Mouse (Mus musculus) gonadal fat pad, adult 2 months (tissue): ENCODE data around the gene Mrgprb5. TPM values are rescaled to one million over a fixed set of nuclear protein-coding genes. Genes with fewer than 3 reads are reported as not detected.
"Not testable (repeated sequence)": the region's sequence is repeated elsewhere in the genome, so short reads cannot be mapped to it uniquely, and the experiment has no call there.

Experiments
- DNase-seq: peaks from one replicate; pipeline ENCODE4 v3.0.0-alpha.2; 2012; ENCODE audit warnings: low read depth
- polyA plus RNA-seq: library from polyadenylated mRNA; depleted of rRNA; stranded (reverse); fragments of >200 nt; gene quantifications from 2 replicates; pipeline ENCODE4 v1.2.3, GENCODE M21; 2012; rRNA removed

Gene Mrgprb5
- not detected in 2 replicates for polyA plus RNA-seq

- DNase-seq, result no peak
Observed at GRCm38 (mm10) chr7:48168919-48169318, at the start of gene Mrgprb5. Gene Mrgprb5, minus strand, starts transcription at chr7:48169019.

- no peak for DNase-seq
Observed at GRCm38 (mm10) chr7:48199188-48199587, 30.4 kb upstream of the Mrgprb5 start, which contains the start of gene Mrgprb4. Gene Mrgprb4, minus strand, starts transcription at chr7:48199288.

GRCm38 (mm10) chr7:48167471-48167870, 1.3 kb downstream of the Mrgprb5 start:
- DNase-seq, result no peak

- DNase-seq, result peak; percentile 81
Observed at GRCm38 (mm10) chr7:48138248-48138702, 30.5 kb downstream of the Mrgprb5 start.

GRCm38 (mm10) chr7:48137216-48138077, 31.4 kb downstream of the Mrgprb5 start:
- peak; percentile 12 for DNase-seq

GRCm38 (mm10) chr7:48132674-48133073, 36.1 kb downstream of the Mrgprb5 start:
- no peak for DNase-seq

GRCm38 (mm10) chr7:48132247-48132646, 36.6 kb downstream of the Mrgprb5 start:
- DNase-seq, result not testable (repeated sequence)

- peak; percentile 20 for DNase-seq
Observed at GRCm38 (mm10) chr7:48131820-48132219, 37.0 kb downstream of the Mrgprb5 start.

- DNase-seq, result no peak
Observed at GRCm38 (mm10) chr7:48123806-48124205, 45.0 kb downstream of the Mrgprb5 start.

Other genes with a start within 250 kb of the Mrgprb5 start
- 0.09 TPM in 1 of 2 replicates, not detected in the other for gene Mrgpra4, start 186.9 kb downstream of the Mrgprb5 start, polyA plus RNA-seq
- gene Mrgprx1, start 141.4 kb downstream of the Mrgprb5 start, polyA plus RNA-seq, result not detected in 2 replicates
- not detected in 2 replicates for gene Mrgprb4, start 30.3 kb upstream of the Mrgprb5 start, polyA plus RNA-seq
- not detected in 2 replicates for gene Mrgprb8, start 219.5 kb upstream of the Mrgprb5 start, polyA plus RNA-seq